Mouse (Mus musculus): ENCODE measurements around the gene Kdm4d.

GRCm38 (mm10) chr9:14456320-14456719, 44.0 kb downstream of the Kdm4d start:
- TF ChIP-seq CTCF (IDR thresholded peaks at IDR 0.05; ENCODE audit: low read depth) (no peak), EP300 (IDR thresholded peaks at IDR 0.05; ENCODE audit: low read depth) (no peak)
